Mouse (Mus musculus): ENCODE results near the gene Rnf144b. TPM values are rescaled to one million over a fixed set of nuclear protein-coding genes. Genes with fewer than 3 reads are reported as not detected.

The Rnf144b gene
- polyA plus RNA-seq, 1 experiment from 2014 or later = 1.3 TPM

DNA sequence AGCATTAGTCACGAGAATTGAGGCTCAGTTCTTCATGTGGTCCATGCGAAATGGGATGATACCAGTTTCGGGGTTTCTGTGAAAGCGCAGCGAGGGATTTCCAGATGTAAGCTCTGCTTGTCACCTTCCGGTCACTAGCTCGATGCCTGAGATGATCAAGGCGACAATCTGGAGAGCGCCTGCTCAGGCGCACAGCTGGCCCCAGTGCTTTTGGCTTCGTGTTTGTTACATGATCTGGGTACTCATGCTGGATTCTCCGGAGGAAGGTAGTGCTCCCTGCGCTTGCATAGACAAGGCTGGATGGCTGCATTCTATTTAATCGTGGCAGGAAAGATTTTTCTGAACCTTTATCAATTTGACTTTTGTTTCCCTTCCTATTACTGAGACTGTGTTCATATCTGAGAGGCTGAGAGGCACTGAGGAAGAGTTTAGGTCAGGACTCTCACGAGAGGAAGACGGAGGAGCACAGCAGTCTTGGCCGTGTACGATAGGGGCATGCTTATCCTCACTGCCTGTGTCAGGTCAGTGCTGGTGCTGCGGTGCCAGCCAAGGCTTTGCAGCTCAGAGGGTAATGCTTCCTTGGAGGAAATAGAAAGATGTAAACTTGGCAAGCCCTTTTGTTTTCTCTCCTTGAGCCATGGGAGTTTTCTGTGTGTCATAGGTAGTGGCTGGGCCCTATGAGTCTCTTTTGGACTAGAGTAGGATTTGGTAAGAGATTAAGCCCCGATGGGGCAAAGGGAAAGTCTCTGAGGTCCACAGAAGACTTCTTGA lies 93.5 kb downstream of the Rnf144b start:
- H3K27ac ChIP-seq (ENCODE audit: low read depth, low read length) = no peak overlapping the region
- H3K9ac ChIP-seq (replicated peaks; ENCODE audit: low read depth, low read length) = no peak overlapping the region
- WGBS = 91% methylated on average over 20 of the region's 20 CpGs
- no peaks in the 10 kb centered on the region for H3K9me3 ChIP-seq (ENCODE audit: control insufficient read depth, low read length)
- no peaks in the 10 kb centered on the region for H3K36me3 ChIP-seq (ENCODE audit: control insufficient read depth, insufficient read depth, low read length)
- H3K4me2 ChIP-seq (ENCODE audit: low read depth, low read length) = no peak overlapping the region
- H3K27me3 ChIP-seq (ENCODE audit: control insufficient read depth, insufficient read depth, low read length) = no peaks in the 10 kb centered on the region
- ATAC-seq (ENCODE audit: low read depth) = no peak
- no peak overlapping the region for H3K4me3 ChIP-seq (ENCODE audit: low read depth, low read length)
- H3K4me1 ChIP-seq (ENCODE audit: control insufficient read depth, insufficient read depth, low read length) = no peaks in the 10 kb centered on the region

DNA sequence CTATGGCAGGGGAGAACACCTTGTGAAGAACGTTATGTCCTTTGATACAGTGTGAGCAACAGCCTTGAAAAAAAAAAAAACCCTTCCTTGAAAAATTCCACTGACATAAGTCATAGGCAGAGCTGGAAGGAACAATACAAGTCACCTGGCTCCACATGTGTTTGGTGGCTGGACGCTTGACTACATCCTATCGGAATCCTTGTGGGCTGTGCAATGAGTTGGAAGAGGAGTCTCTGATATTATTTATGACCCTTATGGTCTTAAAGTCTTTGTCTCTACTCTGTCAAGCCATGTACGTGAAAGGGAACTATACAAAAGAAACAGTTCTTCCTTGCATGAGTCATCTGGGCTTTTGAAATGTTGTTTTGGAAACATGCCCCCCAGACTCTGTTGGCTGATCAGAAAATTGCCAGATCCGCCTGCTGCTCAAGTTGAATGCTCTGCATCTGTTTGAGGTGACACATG lies 94.7 kb downstream of the Rnf144b start:
- H3K4me1 ChIP-seq (ENCODE audit: control insufficient read depth, insufficient read depth, low read length) = no peaks in the 10 kb centered on the region
- H3K36me3 ChIP-seq (ENCODE audit: control insufficient read depth, insufficient read depth, low read length) = no peaks in the 10 kb centered on the region
- no peaks in the 10 kb centered on the region for H3K9me3 ChIP-seq (ENCODE audit: control insufficient read depth, low read length)
- H3K9ac ChIP-seq (replicated peaks; ENCODE audit: low read depth, low read length) = no peak overlapping the region
- 59% methylated on average over 5 of the region's 5 CpGs for WGBS
- no peaks in the 10 kb centered on the region for H3K27me3 ChIP-seq (ENCODE audit: control insufficient read depth, insufficient read depth, low read length)
- no peak for ATAC-seq (ENCODE audit: low read depth)
- no peak overlapping the region for H3K4me3 ChIP-seq (ENCODE audit: low read depth, low read length)
- H3K27ac ChIP-seq (ENCODE audit: low read depth, low read length) = no peak overlapping the region
- H3K4me2 ChIP-seq (ENCODE audit: low read depth, low read length) = no peak overlapping the region

DNA sequence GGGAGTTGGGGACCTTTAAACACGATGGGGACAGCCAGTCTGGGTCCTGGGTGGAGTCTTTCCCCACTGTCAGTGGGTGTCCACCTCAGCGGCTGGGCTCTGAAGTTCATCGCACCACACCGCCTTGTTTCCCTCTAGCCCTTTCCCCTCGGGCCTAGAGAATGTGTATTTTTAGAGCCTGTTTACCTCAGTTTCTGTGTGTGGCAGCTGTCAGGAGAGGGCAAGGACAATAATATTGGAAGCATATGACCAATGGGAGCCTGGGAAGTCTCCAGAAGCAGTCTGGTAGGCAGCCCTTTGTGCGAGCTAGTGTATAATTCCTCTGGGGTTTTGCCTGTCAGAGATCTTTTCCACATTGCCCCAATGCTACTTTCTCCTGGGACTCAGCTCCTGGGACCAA lies 95.9 kb downstream of the Rnf144b start:
- Histone ChIP-seq H3K4me1 (ENCODE audit: control insufficient read depth, insufficient read depth, low read length) (no peaks in the 10 kb centered on the region), H3K27me3 (ENCODE audit: control insufficient read depth, insufficient read depth, low read length) (no peaks in the 10 kb centered on the region), H3K4me2 (ENCODE audit: low read depth, low read length) (no peak overlapping the region), H3K36me3 (ENCODE audit: control insufficient read depth, insufficient read depth, low read length) (no peaks in the 10 kb centered on the region), H3K27ac (ENCODE audit: low read depth, low read length) (no peak overlapping the region), H3K9ac (replicated peaks; ENCODE audit: low read depth, low read length) (no peak overlapping the region), H3K4me3 (ENCODE audit: low read depth, low read length) (no peak overlapping the region), H3K9me3 (ENCODE audit: control insufficient read depth, low read length) (no peaks in the 10 kb centered on the region)
- no peak for ATAC-seq (ENCODE audit: low read depth)
- WGBS = 74% methylated on average over 6 of the region's 6 CpGs

DNA sequence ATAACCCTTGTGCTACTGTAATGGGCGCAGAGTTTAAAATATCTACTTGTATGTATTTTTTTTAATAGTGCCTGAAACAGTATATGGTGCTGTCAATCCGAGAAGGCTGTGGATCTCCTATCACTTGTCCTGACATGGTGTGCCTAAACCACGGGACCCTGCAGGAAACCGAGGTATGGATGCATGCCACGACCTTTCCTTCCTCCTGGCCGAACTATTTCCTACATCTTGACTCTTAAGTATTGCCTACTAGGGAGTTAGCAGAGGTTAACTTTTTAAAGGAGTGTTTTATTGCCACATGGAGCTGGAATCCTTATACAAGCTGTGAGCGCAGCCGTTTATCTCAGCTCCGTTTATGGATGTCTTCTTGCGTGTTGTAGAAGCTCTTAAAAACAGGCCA lies 98.0 kb downstream of the Rnf144b start:
- ATAC-seq (ENCODE audit: low read depth) = no peak
- H3K9ac ChIP-seq (replicated peaks; ENCODE audit: low read depth, low read length) = no peak overlapping the region

DNA sequence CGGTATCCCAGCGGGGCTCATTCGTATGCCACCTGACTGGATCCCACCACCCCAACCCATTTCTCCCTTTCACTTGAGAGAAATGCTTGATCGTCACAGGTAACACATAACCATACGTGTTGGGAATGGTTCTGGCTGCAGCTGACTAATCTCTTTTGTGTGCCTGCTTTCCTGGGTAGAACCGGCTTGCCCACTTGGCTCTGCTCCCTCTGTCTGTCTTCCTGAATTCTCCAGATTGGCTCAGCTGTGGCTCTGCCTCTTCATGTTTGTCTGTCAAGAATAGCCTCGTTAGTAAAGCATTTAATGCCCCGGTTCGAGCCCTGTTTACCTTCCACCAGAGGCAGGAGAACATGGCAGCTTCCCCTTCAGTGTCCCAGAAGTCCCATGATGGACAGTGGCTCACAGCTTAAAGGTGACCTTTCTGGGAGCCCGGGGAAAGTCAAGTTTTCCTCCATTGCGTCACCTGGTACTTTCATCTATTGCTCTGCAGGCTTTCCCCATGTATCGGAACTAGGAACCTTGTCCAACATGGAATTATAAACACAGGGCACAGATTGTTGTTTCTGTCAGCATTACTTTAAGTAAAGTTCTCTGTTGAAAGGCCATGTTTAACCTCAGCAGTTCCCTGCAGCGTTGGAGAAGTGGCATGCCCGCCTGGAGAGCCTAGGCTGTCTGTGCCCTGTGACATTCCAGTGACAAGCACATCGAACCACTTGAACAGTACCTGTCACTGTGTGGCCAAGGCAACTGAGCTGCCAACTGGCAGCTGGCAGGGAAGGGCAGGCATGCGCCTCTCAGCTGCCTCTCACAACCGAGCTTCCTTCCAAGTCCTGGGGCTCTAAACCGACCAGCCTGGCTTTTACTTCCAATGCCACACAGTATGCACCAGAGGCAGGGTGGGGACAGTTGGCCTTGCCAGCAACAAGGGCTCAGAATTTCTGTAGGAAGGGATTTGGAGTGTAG lies 101.4 kb downstream of the Rnf144b start:
- Histone ChIP-seq H3K27ac (ENCODE audit: low read depth, low read length) (no peak overlapping the region), H3K27me3 (ENCODE audit: control insufficient read depth, insufficient read depth, low read length) (no peaks in the 10 kb centered on the region), H3K9ac (replicated peaks; ENCODE audit: low read depth, low read length) (no peak overlapping the region), H3K4me3 (ENCODE audit: low read depth, low read length) (no peak overlapping the region), H3K4me1 (ENCODE audit: control insufficient read depth, insufficient read depth, low read length) (no peaks in the 10 kb centered on the region), H3K9me3 (ENCODE audit: control insufficient read depth, low read length) (no peaks in the 10 kb centered on the region), H3K36me3 (ENCODE audit: control insufficient read depth, insufficient read depth, low read length) (no peaks in the 10 kb centered on the region), H3K4me2 (ENCODE audit: low read depth, low read length) (no peak overlapping the region)
- 73% methylated on average over 18 of the region's 18 CpGs for WGBS
- ATAC-seq (ENCODE audit: low read depth) = no peak

More for the DNA sequence above, 98.0 kb downstream of the Rnf144b start:
- Histone ChIP-seq H3K9me3 (ENCODE audit: control insufficient read depth, low read length) (no peaks in the 10 kb centered on the region), H3K4me3 (ENCODE audit: low read depth, low read length) (no peak overlapping the region), H3K27me3 (ENCODE audit: control insufficient read depth, insufficient read depth, low read length) (no peaks in the 10 kb centered on the region), H3K4me2 (ENCODE audit: low read depth, low read length) (no peak overlapping the region), H3K36me3 (ENCODE audit: control insufficient read depth, insufficient read depth, low read length) (no peaks in the 10 kb centered on the region), H3K27ac (ENCODE audit: low read depth, low read length) (no peak overlapping the region), H3K4me1 (ENCODE audit: control insufficient read depth, insufficient read depth, low read length) (no peaks in the 10 kb centered on the region)
- 85% methylated on average over 10 of the region's 10 CpGs for WGBS

DNA sequence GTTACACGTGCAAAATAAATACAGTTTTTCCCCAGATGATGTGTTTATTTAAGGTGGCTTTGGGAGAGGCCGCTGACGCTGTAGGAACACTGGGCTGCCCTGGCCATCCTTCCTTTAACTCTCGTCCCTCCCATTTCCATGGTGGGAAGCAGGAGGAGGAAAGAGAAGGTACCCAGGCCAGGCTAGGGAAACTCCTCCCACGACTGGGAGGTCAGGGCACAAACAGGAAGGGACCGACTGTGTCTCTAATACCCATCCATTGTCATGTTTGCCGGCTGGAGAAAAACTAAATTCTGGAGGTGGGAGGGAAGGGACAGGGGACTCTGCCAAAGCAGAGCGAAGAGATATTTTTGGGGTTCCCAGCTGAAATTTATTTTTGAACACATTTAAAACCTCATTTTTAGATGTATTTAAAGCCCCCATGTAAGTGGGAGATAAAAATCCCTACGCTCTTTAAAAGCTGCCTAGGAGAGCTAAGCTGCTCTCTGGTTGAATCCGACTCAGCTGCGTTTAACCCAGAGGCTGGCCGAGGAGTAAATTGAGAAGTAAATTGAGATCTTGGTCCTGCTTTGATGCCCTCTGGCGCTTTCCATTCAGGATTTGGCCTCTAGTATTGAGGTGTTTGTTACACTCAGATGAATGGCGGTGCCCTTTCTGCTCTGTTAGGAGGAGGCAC lies 102.3 kb downstream of the Rnf144b start:
- Histone ChIP-seq H3K36me3 (ENCODE audit: control insufficient read depth, insufficient read depth, low read length) (no peaks in the 10 kb centered on the region), H3K27me3 (ENCODE audit: control insufficient read depth, insufficient read depth, low read length) (no peaks in the 10 kb centered on the region), H3K4me1 (ENCODE audit: control insufficient read depth, insufficient read depth, low read length) (no peaks in the 10 kb centered on the region), H3K9me3 (ENCODE audit: control insufficient read depth, low read length) (no peaks in the 10 kb centered on the region), H3K9ac (replicated peaks; ENCODE audit: low read depth, low read length) (no peak overlapping the region), H3K27ac (ENCODE audit: low read depth, low read length) (no peak overlapping the region), H3K4me3 (ENCODE audit: low read depth, low read length) (no peak overlapping the region), H3K4me2 (ENCODE audit: low read depth, low read length) (no peak overlapping the region)
- ATAC-seq (ENCODE audit: low read depth) = no peak
- WGBS = 24% methylated on average over 14 of the region's 14 CpGs

DNA sequence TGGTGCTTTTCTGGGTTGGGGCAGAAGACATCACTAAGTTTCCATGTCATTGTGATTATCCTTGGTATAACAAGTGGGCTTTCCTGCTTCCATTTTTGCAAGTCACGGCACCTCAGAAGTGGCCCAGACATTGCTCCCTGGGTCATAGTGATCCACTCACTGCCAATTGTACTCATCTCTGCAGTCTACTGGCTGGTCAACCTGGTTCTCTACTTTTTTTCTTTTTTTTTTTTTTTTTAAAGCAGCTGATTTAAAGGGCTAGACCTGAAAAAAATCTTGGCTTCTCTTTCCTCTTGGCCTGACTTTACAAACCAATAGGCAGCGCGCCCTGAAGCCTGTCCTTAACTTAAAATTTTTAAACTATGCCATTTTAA lies 102.9 kb downstream of the Rnf144b start:
- 82% methylated on average over 3 of the region's 3 CpGs for WGBS
- H3K4me2 ChIP-seq (ENCODE audit: low read depth, low read length) = no peak overlapping the region
- H3K4me1 ChIP-seq (ENCODE audit: control insufficient read depth, insufficient read depth, low read length) = no peaks in the 10 kb centered on the region
- H3K9me3 ChIP-seq (ENCODE audit: control insufficient read depth, low read length) = no peaks in the 10 kb centered on the region
- H3K27me3 ChIP-seq (ENCODE audit: control insufficient read depth, insufficient read depth, low read length) = no peaks in the 10 kb centered on the region
- no peak overlapping the region for H3K9ac ChIP-seq (replicated peaks; ENCODE audit: low read depth, low read length)
- no peak for ATAC-seq (ENCODE audit: low read depth)
- H3K27ac ChIP-seq (ENCODE audit: low read depth, low read length) = no peak overlapping the region
- H3K36me3 ChIP-seq (ENCODE audit: control insufficient read depth, insufficient read depth, low read length) = no peaks in the 10 kb centered on the region
- H3K4me3 ChIP-seq (ENCODE audit: low read depth, low read length) = no peak overlapping the region

DNA sequence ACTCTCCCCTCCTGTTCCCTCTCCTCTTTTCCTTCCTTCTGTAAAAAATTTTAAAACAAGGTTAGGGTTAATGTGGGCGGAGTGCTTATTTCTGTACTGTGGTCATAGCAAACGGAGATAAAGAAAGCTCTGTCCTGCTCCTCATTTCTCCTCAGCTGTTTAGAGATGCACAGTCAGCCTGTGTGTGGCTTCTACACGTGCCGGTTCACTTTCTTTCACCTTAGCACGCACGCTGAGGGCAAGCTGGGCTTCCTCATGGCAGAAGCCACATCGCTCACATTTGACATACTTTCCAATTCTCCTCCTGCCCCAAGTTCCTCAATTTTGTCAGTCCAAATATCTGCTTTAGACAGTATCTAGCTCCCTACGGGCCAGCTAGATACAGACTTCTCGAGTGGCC lies 103.3 kb downstream of the Rnf144b start:
- no peaks in the 10 kb centered on the region for H3K4me1 ChIP-seq (ENCODE audit: control insufficient read depth, insufficient read depth, low read length)
- H3K4me2 ChIP-seq (ENCODE audit: low read depth, low read length) = no peak overlapping the region
- ATAC-seq (ENCODE audit: low read depth) = no peak
- no peaks in the 10 kb centered on the region for H3K27me3 ChIP-seq (ENCODE audit: control insufficient read depth, insufficient read depth, low read length)
- no peaks in the 10 kb centered on the region for H3K36me3 ChIP-seq (ENCODE audit: control insufficient read depth, insufficient read depth, low read length)
- H3K4me3 ChIP-seq (ENCODE audit: low read depth, low read length) = no peak overlapping the region
- 84% methylated on average over 9 of the region's 9 CpGs for WGBS
- H3K9ac ChIP-seq (replicated peaks; ENCODE audit: low read depth, low read length) = no peak overlapping the region
- H3K9me3 ChIP-seq (ENCODE audit: control insufficient read depth, low read length) = no peaks in the 10 kb centered on the region
- no peak overlapping the region for H3K27ac ChIP-seq (ENCODE audit: low read depth, low read length)
